Mouse (Mus musculus): ENCODE results near the gene Gm42791. TPM values are rescaled to one million over a fixed set of nuclear protein-coding genes. Genes with fewer than 3 reads are reported as not detected.
A peak's percentile ranks its signal among the peaks of the same experiment; 100 is the strongest.

Gene Gm42791
- polyA plus RNA-seq, 2 experiments from 2014 or later, result not detected

- ATAC-seq, result no peak
Observed at GRCm38 (mm10) chr5:148952419-148952818, 42.5 kb downstream of the Gm42791 start.

GRCm38 (mm10) chr5:148951360-148951759 is 43.6 kb downstream of the Gm42791 start:
- ATAC-seq, result no peak

- no peak for ATAC-seq
Observed at GRCm38 (mm10) chr5:148950064-148950463, 44.9 kb downstream of the Gm42791 start.

GRCm38 (mm10) chr5:148948577-148948976 is 46.4 kb downstream of the Gm42791 start:
- no peak for ATAC-seq

GRCm38 (mm10) chr5:148947412-148947811 is 47.5 kb downstream of the Gm42791 start:
- ATAC-seq, result no peak

GRCm38 (mm10) chr5:148946787-148947186 is 48.2 kb downstream of the Gm42791 start:
- ATAC-seq, result peak; percentile 36

- no peak for ATAC-seq
Observed at GRCm38 (mm10) chr5:148945735-148946134, 49.2 kb downstream of the Gm42791 start.

GRCm38 (mm10) chr5:148944024-148944423 is 50.9 kb downstream of the Gm42791 start:
- no peak for ATAC-seq

- no peak for ATAC-seq
Observed at GRCm38 (mm10) chr5:148943444-148943843, 51.5 kb downstream of the Gm42791 start.

- ATAC-seq, result no peak
Observed at GRCm38 (mm10) chr5:148942957-148943356, 52.0 kb downstream of the Gm42791 start.

GRCm38 (mm10) chr5:148942305-148942704 is 52.6 kb downstream of the Gm42791 start:
- ATAC-seq, result no peak

- no peak for ATAC-seq
Observed at GRCm38 (mm10) chr5:148941867-148942266, 53.1 kb downstream of the Gm42791 start.

- no peak for ATAC-seq
Observed at GRCm38 (mm10) chr5:148939948-148940382, 55.0 kb downstream of the Gm42791 start.

- no peak for ATAC-seq
Observed at GRCm38 (mm10) chr5:148936516-148936951, 58.4 kb downstream of the Gm42791 start.

GRCm38 (mm10) chr5:148935871-148936270 is 59.1 kb downstream of the Gm42791 start:
- ATAC-seq, result no peak

GRCm38 (mm10) chr5:148935071-148935821 is 59.7 kb downstream of the Gm42791 start:
- no peak for ATAC-seq

GRCm38 (mm10) chr5:148934457-148934856 is 60.5 kb downstream of the Gm42791 start:
- no peak for ATAC-seq

GRCm38 (mm10) chr5:148933767-148934166 is 61.2 kb downstream of the Gm42791 start:
- no peak for ATAC-seq

GRCm38 (mm10) chr5:148931301-148931700 is 63.6 kb downstream of the Gm42791 start:
- no peak for ATAC-seq

- no peak for ATAC-seq
Observed at GRCm38 (mm10) chr5:148929116-148929449, 65.9 kb downstream of the Gm42791 start, which contains the start of gene Katnal1. TSS of gene Katnal1 (minus strand) at chr5:148929320.

- peak; percentile 92 for ATAC-seq
Observed at GRCm38 (mm10) chr5:148928382-148929115, 66.4 kb downstream of the Gm42791 start.

GRCm38 (mm10) chr5:148927717-148928223 is 67.2 kb downstream of the Gm42791 start:
- no peak for ATAC-seq

- no peak for ATAC-seq
Observed at GRCm38 (mm10) chr5:148924586-148924985, 70.4 kb downstream of the Gm42791 start.

GRCm38 (mm10) chr5:148924051-148924450 is 70.9 kb downstream of the Gm42791 start:
- ATAC-seq, result no peak

All from activated CD4-positive, CD25-positive, alpha-beta regulatory T cell, adult 4 months (primary cell).